Mouse (Mus musculus): Measurements from ENCODE around the gene Rad51b.

DNA sequence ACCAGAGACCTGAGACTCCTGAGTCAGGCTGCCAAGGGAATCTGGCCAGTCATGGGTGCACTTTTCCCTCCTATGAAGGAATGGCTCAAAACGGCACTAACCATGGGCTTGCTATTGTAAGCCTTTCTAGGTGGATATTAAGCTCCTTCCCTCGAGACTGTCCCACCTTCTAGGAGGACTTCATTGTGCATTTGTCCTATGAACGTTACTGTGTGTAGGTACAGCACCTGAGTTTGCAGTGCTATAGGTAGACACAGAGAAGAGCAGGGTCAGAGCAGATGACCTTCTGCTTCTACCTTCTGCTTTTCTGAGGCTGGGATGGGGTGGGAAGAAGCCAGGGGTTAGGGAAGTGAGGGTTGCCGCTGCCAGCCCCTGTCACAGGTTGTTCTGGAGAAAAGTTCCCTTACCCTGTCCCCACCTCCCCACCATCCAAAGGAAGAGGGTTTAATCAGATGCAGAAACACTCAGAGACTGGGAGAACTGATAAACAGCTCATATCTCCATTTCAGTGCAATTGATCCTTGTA, 329.5 kb downstream of the Rad51b start:
- TF ChIP-seq CTCF (IDR thresholded peaks at IDR 0.05; ENCODE audit: low read depth, low read length), result no peak
- no peak for TF ChIP-seq TAL1 (conservative IDR thresholded peaks at IDR 0.05; ENCODE audit: low read depth, low read length)
